Mouse (Mus musculus) embryonic fibroblast, embryonic 13.5 days (primary cell): ENCODE data around the gene H2al1h.
"Not testable (repeated sequence)": the region's sequence is repeated elsewhere in the genome, so short reads cannot be mapped to it uniquely, and the experiment has no call there.

Source experiments
- CTCF ChIP-seq: IDR thresholded peaks from 2 replicates; pipeline ENCODE4 v1.5.1; 2011; ENCODE audit warnings: mild to moderate bottlenecking, control low read depth, low read length, moderate library complexity, borderline replicate concordance; ENCODE audit not compliant: insufficient read depth
- POLR2A ChIP-seq: IDR thresholded peaks from 2 replicates; pipeline ENCODE4 v1.6.1; 2011; ENCODE audit warnings: low read depth, mild to moderate bottlenecking, control low read depth, low read length, moderate library complexity

- TF ChIP-seq CTCF, POLR2A: not testable (repeated sequence)
Measured at GRCm38 (mm10) chrX:11308524-11308923, 12.8 kb upstream of the H2al1h start, which contains the start of gene H2al1d.
